Mouse (Mus musculus): ENCODE data around the gene Notch1. TPM values are rescaled to one million over a fixed set of nuclear protein-coding genes. Genes with fewer than 3 reads are reported as not detected.

The Notch1 gene
- total RNA-seq, 2 experiments from 2014 or later = 23.8 to 23.9 TPM

DNA sequence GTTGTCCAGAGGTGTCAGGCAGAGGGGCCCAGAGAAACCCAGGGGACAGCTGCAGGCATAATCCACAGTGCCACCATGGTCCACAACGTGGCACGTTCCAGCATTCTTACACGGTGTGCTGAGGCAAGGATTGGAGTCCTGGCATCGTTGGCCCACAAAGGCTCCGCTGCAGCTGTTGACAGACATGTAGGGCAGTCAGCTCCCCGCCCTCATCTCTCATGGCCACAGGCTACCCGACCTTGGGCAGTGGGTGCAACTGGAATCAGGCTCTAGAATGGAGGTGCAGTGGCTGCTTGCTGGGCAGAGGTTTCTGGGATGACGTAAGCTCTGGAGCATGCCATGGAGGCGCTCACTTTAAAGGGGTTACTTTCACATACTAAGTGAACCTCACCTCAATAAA, 31.2 kb downstream of the Notch1 start:
- intact Hi-C loops (cut with DNase I) = no loop called here
- Histone ChIP-seq H3K27ac (peak overlapping the region; percentile 53), H3K4me3 (no peak overlapping the region)
- TF ChIP-seq CTCF (IDR thresholded peaks at IDR 0.05) = no peak
- no peak for DNase-seq (ENCODE audit: extremely low spot score in 1 of 2, low spot score in 2 of 2)

DNA sequence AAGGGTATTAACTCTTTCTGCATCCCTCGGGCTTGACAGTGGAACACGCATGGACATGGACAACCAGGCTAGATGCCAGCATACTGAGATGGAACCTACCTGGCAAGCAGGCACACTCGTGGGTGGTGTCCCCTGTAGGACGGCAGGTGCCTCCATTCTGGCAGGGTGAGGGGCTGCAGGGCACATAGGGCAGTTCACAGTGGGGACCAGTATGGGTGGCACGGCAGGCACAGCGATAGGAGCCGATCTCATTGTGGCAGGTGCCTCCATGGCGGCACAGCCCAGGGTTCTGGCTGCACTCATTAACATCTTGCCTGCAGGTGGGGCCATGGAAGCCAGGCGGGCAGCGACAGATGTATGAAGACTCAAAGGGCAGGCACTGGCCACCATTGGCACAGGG, 32.3 kb downstream of the Notch1 start:
- TF ChIP-seq CTCF (IDR thresholded peaks at IDR 0.05) = no peak
- intact Hi-C loops (cut with DNase I) = no loop called here
- DNase-seq (ENCODE audit: extremely low spot score in 1 of 2, low spot score in 2 of 2) = no peak
- no peak overlapping the region for H3K4me3 ChIP-seq
- H3K27ac ChIP-seq = peak overlapping the region; percentile 32; the same call in 1 of the 2 replicates

GRCm38 (mm10) chr2:26483230-26483869, 33.1 kb downstream of the Notch1 start:
- intact Hi-C loops (cut with DNase I) = no loop called here
- Histone ChIP-seq H3K4me3 (no peak overlapping the region), H3K27ac (peak overlapping the region; percentile 10; the same call in 1 of the 2 replicates)
- no peak for DNase-seq (ENCODE audit: extremely low spot score in 1 of 2, low spot score in 2 of 2)
- TF ChIP-seq CTCF (IDR thresholded peaks at IDR 0.05) = no peak

GRCm38 (mm10) chr2:26482824-26483223, 33.6 kb downstream of the Notch1 start:
- Histone ChIP-seq H3K27ac (peak overlapping the region; percentile 10; the same call in 1 of the 2 replicates), H3K4me3 (no peak overlapping the region)
- no peak for DNase-seq (ENCODE audit: extremely low spot score in 1 of 2, low spot score in 2 of 2)
- no peak for TF ChIP-seq CTCF (IDR thresholded peaks at IDR 0.05)
- intact Hi-C loops (cut with DNase I) = no loop called here

GRCm38 (mm10) chr2:26481724-26482495, 34.6 kb downstream of the Notch1 start:
- intact Hi-C loops (cut with DNase I) = no loop called here

GRCm38 (mm10) chr2:26480911-26481310, 35.6 kb downstream of the Notch1 start:
- Histone ChIP-seq H3K27ac (no peak overlapping the region), H3K4me3 (no peak overlapping the region)
- intact Hi-C loops (cut with DNase I) = no loop called here
- no peak for DNase-seq (ENCODE audit: extremely low spot score in 1 of 2, low spot score in 2 of 2)
- no peak for TF ChIP-seq CTCF (IDR thresholded peaks at IDR 0.05)

More at GRCm38 (mm10) chr2:26481724-26482495, 34.6 kb downstream of the Notch1 start:
- H3K27ac ChIP-seq = no peak overlapping the region
- TF ChIP-seq CTCF (IDR thresholded peaks at IDR 0.05) = no peak
- DNase-seq (ENCODE audit: extremely low spot score in 1 of 2, low spot score in 2 of 2) = no peak
- no peak overlapping the region for H3K4me3 ChIP-seq

GRCm38 (mm10) chr2:26478685-26479205, 37.7 kb downstream of the Notch1 start:
- no peak overlapping the region for H3K27ac ChIP-seq
- TF ChIP-seq CTCF (IDR thresholded peaks at IDR 0.05) = no peak
- no peak for DNase-seq (ENCODE audit: extremely low spot score in 1 of 2, low spot score in 2 of 2)
- intact Hi-C loops (cut with DNase I) = no loop called here
- H3K4me3 ChIP-seq = no peak overlapping the region

GRCm38 (mm10) chr2:26477911-26478310, 38.6 kb downstream of the Notch1 start:
- Histone ChIP-seq H3K4me3 (no peak overlapping the region), H3K27ac (no peak overlapping the region)
- TF ChIP-seq CTCF (IDR thresholded peaks at IDR 0.05) = no peak
- no peak for DNase-seq (ENCODE audit: extremely low spot score in 1 of 2, low spot score in 2 of 2)
- intact Hi-C loops (cut with DNase I) = no loop called here

DNA sequence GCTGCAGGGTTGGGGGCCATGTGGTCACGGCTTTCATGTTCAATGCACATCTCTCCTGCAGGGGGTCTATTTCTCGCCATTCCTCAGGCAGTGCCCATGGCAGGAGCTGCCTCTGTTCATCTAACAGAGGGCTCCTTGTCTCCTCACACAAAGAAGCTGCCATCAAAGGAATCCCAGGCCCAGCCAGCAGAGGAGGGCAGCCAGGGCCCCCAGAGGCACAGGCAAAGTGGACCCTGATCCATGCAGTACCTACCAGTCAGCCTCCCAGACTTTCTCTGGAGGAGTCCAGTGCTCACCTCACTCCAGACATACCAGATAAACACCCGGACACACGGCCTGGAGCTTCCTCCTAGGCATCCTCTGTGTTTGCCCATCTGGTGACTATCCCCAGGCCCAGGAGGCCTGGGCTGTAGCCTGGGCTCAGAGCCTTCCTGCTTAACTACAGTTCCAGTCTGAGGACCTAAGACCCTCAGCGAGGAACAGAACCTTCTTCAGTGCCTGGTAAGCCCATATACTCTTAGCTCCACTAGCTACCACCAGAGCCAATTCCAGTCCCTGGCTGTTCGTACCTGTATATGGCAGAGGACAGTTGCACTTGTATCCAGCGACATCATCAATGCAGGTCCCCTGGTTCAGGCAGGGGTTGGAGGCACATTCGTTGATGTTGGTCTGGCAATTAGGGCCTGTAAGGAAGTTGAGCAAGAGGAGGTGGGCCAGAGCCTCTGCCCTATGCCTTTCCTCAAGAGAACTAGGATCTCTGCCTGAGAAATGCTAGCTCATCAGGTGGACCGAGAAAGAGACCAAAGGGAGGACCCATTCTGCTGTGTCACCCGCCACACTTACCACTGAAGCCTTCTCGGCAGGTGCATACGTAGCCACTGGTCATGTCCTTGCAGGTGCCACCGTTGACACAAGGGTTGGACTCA, 40.7 kb downstream of the Notch1 start:
- DNase-seq (ENCODE audit: extremely low spot score in 1 of 2, low spot score in 2 of 2) = no peak
- TF ChIP-seq CTCF (IDR thresholded peaks at IDR 0.05) = no peak
- no peak overlapping the region for H3K4me3 ChIP-seq
- intact Hi-C loops (cut with DNase I) = no loop called here
- peak overlapping the region; percentile 67 for H3K27ac ChIP-seq

DNA sequence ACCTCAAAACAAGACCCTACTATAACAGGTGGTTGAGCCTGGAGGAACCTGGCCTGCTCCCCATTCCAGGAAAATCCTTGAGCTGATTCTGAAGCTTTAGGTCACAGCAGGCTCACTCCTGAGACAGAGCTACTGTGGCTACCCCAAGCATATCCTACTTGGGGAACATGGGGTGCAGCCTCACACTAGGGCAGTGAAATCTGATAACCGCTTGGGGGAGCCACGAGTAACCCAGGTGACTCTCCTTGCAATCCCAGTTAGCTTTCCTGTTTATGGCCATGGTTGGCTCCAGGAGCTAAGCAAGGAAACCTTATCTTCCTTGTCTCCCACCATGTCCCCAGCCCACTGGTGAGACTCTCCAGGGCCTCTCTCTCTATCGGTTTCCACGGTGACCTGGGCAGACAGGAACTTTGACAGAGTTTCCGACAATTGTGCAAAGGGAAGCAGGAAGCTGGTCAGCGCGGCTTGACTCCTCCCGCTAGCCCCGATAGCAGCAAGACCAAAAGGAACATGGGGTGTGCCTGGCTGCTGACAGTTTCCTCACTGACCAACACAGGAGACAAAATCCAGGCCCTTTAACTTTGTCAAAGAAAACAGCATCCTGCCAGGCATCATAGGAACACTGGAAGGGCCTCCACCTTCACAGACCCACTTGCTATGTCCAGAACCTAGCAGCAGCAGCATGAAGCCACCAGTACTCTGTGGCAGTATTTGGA, 41.5 kb downstream of the Notch1 start:
- Histone ChIP-seq H3K27ac (peak overlapping the region; percentile 67), H3K4me3 (no peak overlapping the region)
- no peak for DNase-seq (ENCODE audit: extremely low spot score in 1 of 2, low spot score in 2 of 2)
- peak; percentile 42 for TF ChIP-seq CTCF (IDR thresholded peaks at IDR 0.05)
- intact Hi-C loops (cut with DNase I) = loop anchor here (5.0 kb wide), 1 partner anchor 82 kb away; no protein-coding TSS in a partner anchor
